Mouse (Mus musculus) ES-Bruce4 (cell line): ENCODE measurements around the gene Olfr1276. TPM values are rescaled to one million over a fixed set of nuclear protein-coding genes. Genes with fewer than 3 reads are reported as not detected.

ENCODE experiments used
- H3K27ac ChIP-seq: 2 replicates; pipeline ENCODE4 v1.5.1; 2012; ENCODE audit warnings: low read length, inconsistent platforms; ENCODE audit not compliant: insufficient read depth
- H3K27me3 ChIP-seq: 2 replicates; pipeline ENCODE4 v1.6.1; 2012; ENCODE audit warnings: mild to moderate bottlenecking, low read length, inconsistent platforms; ENCODE audit not compliant: control insufficient read depth, poor library complexity, insufficient read depth, severe bottlenecking
- H3K36me3 ChIP-seq: 2 replicates; pipeline ENCODE4 v1.6.1; 2012; ENCODE audit warnings: inconsistent platforms, mild to moderate bottlenecking, low read length, moderate library complexity; ENCODE audit not compliant: control insufficient read depth, poor library complexity, insufficient read depth, severe bottlenecking
- H3K4me1 ChIP-seq: one replicate; pipeline ENCODE4 v1.8.1; 2011; ENCODE audit warnings: low read length; ENCODE audit not compliant: control insufficient read depth, insufficient read depth
- H3K4me3 ChIP-seq: 2 replicates; pipeline ENCODE4 v1.5.1; 2011; ENCODE audit warnings: low read depth, mild to moderate bottlenecking, low read length
- H3K9ac ChIP-seq: 2 replicates; pipeline ENCODE4 v1.6.1; 2012; ENCODE audit warnings: low read depth, mild to moderate bottlenecking, inconsistent platforms; ENCODE audit not compliant: poor library complexity, severe bottlenecking
- H3K9me3 ChIP-seq: replicated peaks from 2 replicates; pipeline ENCODE4 v1.6.1; 2012; ENCODE audit warnings: mild to moderate bottlenecking, low read length, inconsistent platforms; ENCODE audit not compliant: control insufficient read depth, poor library complexity, insufficient read depth, severe bottlenecking
- CTCF ChIP-seq: IDR thresholded peaks from one replicate; pipeline ENCODE4 v1.8.1; 2011; ENCODE audit warnings: low read depth, low read length
- EP300 ChIP-seq: IDR thresholded peaks from 2 replicates; pipeline ENCODE4 v1.6.1; 2011; ENCODE audit warnings: low read depth, low read length; ENCODE audit not compliant: insufficient read depth
- POLR2A ChIP-seq: IDR thresholded peaks from one replicate; pipeline ENCODE4 v1.8.1; 2011; ENCODE audit warnings: low read length; ENCODE audit not compliant: insufficient read depth
- polyA plus RNA-seq: library from polyadenylated mRNA; stranded (reverse); fragments of >200 nt; gene quantifications from 2 replicates; pipeline ENCODE4 v1.2.4, GENCODE M21; 2011; ENCODE audit warnings: low read depth; ENCODE audit not compliant: missing spikeins, insufficient read depth, insufficient read length

The Olfr1276 gene
- polyA plus RNA-seq, result not detected in 2 replicates

GRCm38 (mm10) chr2:111254216-111254615 is at the start of gene Olfr1276:
Olfr1276 (plus strand) TSS chr2:111254516.
- no peak for TF ChIP-seq EP300
- no peak within 1 kb of the TSS for H3K27ac ChIP-seq
- no peaks in the 10 kb centered on the region for H3K9me3 ChIP-seq
- H3K4me3 ChIP-seq, result no peak within 1 kb of the TSS
- no peaks in the 10 kb centered on the region for H3K4me1 ChIP-seq
- H3K9ac ChIP-seq, result no peak within 1 kb of the TSS
- H3K36me3 ChIP-seq, result no peaks in the 10 kb centered on the region
- no peaks in the 10 kb centered on the region for H3K27me3 ChIP-seq

GRCm38 (mm10) chr2:111229502-111229901 is 24.8 kb upstream of the Olfr1276 start, which contains the start of gene 4930430A15Rik:
4930430A15Rik (minus strand) TSS chr2:111229602.
- Histone ChIP-seq H3K9ac (no peak within 1 kb of the TSS), H3K4me1 (no peaks in the 10 kb centered on the region), H3K4me3 (no peak within 1 kb of the TSS), H3K27me3 (no peaks in the 10 kb centered on the region), H3K27ac (no peak within 1 kb of the TSS), H3K36me3 (no peaks in the 10 kb centered on the region), H3K9me3 (no peaks in the 10 kb centered on the region)
- TF ChIP-seq EP300, result no peak

DNA sequence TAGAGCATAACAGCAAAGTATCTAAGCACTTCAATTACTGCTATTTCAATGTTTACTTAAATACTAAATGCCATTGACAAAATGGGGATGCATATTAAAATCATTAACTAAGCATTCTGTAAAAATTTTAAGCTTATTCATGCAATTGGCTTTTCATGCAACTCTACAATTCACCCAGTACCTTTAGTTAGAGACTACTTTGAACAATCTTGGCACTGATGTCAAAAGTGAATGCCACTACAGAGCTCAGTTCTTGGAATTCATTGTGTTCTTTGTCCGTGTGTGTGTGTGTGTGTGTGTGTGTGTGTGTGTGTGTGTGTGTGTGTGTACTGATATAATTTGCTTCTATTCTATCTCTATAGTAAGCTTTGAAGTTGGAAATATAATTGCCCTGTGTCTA is 19.1 kb upstream of the Olfr1276 start, which contains the start of gene Olfr1275:
Olfr1275 (minus strand) TSS at position 101 of the 400 bp plus-strand sequence.
- H3K4me1 ChIP-seq, result no peaks in the 10 kb centered on the region
- no peak within 1 kb of the TSS for H3K9ac ChIP-seq
- TF ChIP-seq CTCF, result no peak
- no peak for TF ChIP-seq EP300
- TF ChIP-seq POLR2A, result no peak
- no peaks in the 10 kb centered on the region for H3K9me3 ChIP-seq
- no peak within 1 kb of the TSS for H3K4me3 ChIP-seq
- H3K27me3 ChIP-seq, result no peaks in the 10 kb centered on the region
- H3K36me3 ChIP-seq, result no peaks in the 10 kb centered on the region
- no peak within 1 kb of the TSS for H3K27ac ChIP-seq

- Histone ChIP-seq H3K27ac (no peak within 1 kb of the TSS), H3K4me3 (no peak within 1 kb of the TSS), H3K27me3 (no peaks in the 10 kb centered on the region), H3K36me3 (no peaks in the 10 kb centered on the region), H3K4me1 (no peaks in the 10 kb centered on the region), H3K9me3 (no peaks in the 10 kb centered on the region), H3K9ac (no peak within 1 kb of the TSS)
- TF ChIP-seq EP300, result no peak
- TF ChIP-seq POLR2A, result no peak
- no peak for TF ChIP-seq CTCF
Measured at GRCm38 (mm10) chr2:111274006-111274405, 19.7 kb downstream of the Olfr1276 start, which contains the start of gene Olfr1277. Olfr1277 (minus strand) TSS chr2:111274106.

DNA sequence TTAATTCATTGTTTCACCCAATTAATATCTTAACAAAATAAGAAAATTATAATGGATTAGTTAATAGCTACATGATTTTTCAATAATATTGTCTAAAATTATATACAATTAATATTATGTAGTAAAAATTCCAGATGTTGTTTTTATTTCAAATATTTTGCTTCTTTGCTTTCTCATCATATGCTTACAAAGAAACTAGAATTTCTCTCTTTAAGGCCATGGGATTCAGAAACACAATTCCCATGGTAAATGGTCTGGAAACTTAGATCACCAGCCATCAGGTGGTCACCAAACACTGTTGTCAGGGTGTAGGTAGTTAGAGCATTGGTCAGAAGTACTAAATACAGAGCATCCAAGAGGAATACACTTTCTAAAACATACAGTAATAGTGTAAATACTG is 35.5 kb downstream of the Olfr1276 start, which contains the start of gene Olfr1278:
Olfr1278 (plus strand) TSS at position 301 of the 400 bp plus-strand sequence.
- Histone ChIP-seq H3K27ac (no peak within 1 kb of the TSS), H3K27me3 (no peaks in the 10 kb centered on the region), H3K4me1 (no peaks in the 10 kb centered on the region), H3K9ac (no peak within 1 kb of the TSS), H3K36me3 (no peaks in the 10 kb centered on the region), H3K9me3 (no peaks in the 10 kb centered on the region), H3K4me3 (no peak within 1 kb of the TSS)
- TF ChIP-seq POLR2A, result no peak
- no peak for TF ChIP-seq CTCF
- no peak for TF ChIP-seq EP300

- H3K9ac ChIP-seq, result no peak overlapping the region
- H3K4me1 ChIP-seq, result no peaks in the 10 kb centered on the region
- H3K27me3 ChIP-seq, result no peaks in the 10 kb centered on the region
- H3K36me3 ChIP-seq, result no peaks in the 10 kb centered on the region
- H3K27ac ChIP-seq, result no peak overlapping the region
- H3K4me3 ChIP-seq, result no peak overlapping the region
- H3K9me3 ChIP-seq, result no peaks in the 10 kb centered on the region
- TF ChIP-seq CTCF (no peak), POLR2A (no peak)
Measured at GRCm38 (mm10) chr2:111298541-111298940, 44.2 kb downstream of the Olfr1276 start.
